Mouse (Mus musculus) bone marrow, adult 2 months (tissue): Measurements from ENCODE around the gene Trim69. TPM values are rescaled to one million over a fixed set of nuclear protein-coding genes. Genes with fewer than 3 reads are reported as not detected.
"Not testable (repeated sequence)": the region's sequence is repeated elsewhere in the genome, so short reads cannot be mapped to it uniquely, and the experiment has no call there.

Experiments used
- H3K27ac ChIP-seq: fragments of 200-500 bp; 2 replicates; pipeline ENCODE4 v1.5.1; 2012; ENCODE audit warnings: low read depth, mild to moderate bottlenecking, control low read depth, inconsistent platforms, low read length; ENCODE audit not compliant: control insufficient read depth, poor library complexity, insufficient read depth
- H3K4me1 ChIP-seq: fragments of 200-500 bp; 2 replicates; pipeline ENCODE4 v1.6.1; 2011; ENCODE audit warnings: low read length; ENCODE audit not compliant: control insufficient read depth, insufficient read depth
- H3K4me3 ChIP-seq: fragments of 200-500 bp; replicated peaks from 2 replicates; pipeline ENCODE3; 2011; ENCODE audit warnings: mild to moderate bottlenecking, low read depth, low read length, control low read depth; ENCODE audit not compliant: control insufficient read depth
- CTCF ChIP-seq: fragments of 200-500 bp; IDR thresholded peaks from 2 replicates; pipeline ENCODE4 v1.5.1; 2011; ENCODE audit warnings: low read length, control low read depth; ENCODE audit not compliant: control insufficient read depth, insufficient read depth
- POLR2A ChIP-seq: fragments of 200-500 bp; IDR thresholded peaks from 2 replicates; pipeline ENCODE4 v1.6.1; 2011; ENCODE audit warnings: low read depth, mild to moderate bottlenecking, control low read depth, low read length, borderline replicate concordance; ENCODE audit not compliant: control insufficient read depth
- WGBS: fragments of 180-500 bp; shearing (Covaris S2); methylation state at CpG from one replicate; pipeline ENCODE4 v1.1.7; 2018; 5-methylcytosine and 5-hydroxymethylcytosine counted together
- polyA plus RNA-seq: library from polyadenylated mRNA; stranded (reverse); fragments of >200 nt; gene quantifications from 2 replicates; pipeline ENCODE4 v1.2.4, GENCODE M21; 2011; ENCODE audit warnings: low replicate concordance; ENCODE audit not compliant: missing spikeins, insufficient read depth, insufficient read length

The Trim69 gene
- polyA plus RNA-seq, 1 experiment, result not detected

- 71% methylated on average over 1 of the region's 1 CpGs for WGBS
Observed at GRCm38 (mm10) chr2:122201501-122201900, 41.0 kb downstream of the Trim69 start.

GRCm38 (mm10) chr2:122206440-122207107 lies 46.1 kb downstream of the Trim69 start:
- 67% methylated on average over 2 of the region's 2 CpGs for whole genome bisulfite sequencing
- Histone ChIP-seq H3K4me1 (no peaks in the 10 kb centered on the region), H3K27ac (no peak overlapping the region), H3K4me3 (no peak overlapping the region)
- TF ChIP-seq CTCF (no peak), POLR2A (no peak)

More at GRCm38 (mm10) chr2:122201501-122201900, 41.0 kb downstream of the Trim69 start:
- Histone ChIP-seq H3K4me3 (no peak overlapping the region), H3K4me1 (no peaks in the 10 kb centered on the region), H3K27ac (no peak overlapping the region)
- TF ChIP-seq CTCF, result no peak
- no peak for TF ChIP-seq POLR2A

- H3K27ac ChIP-seq, result no peak overlapping the region
- WGBS, result 87% methylated on average over 3 of the region's 3 CpGs
- H3K4me3 ChIP-seq, result no peak overlapping the region
- TF ChIP-seq CTCF (no peak), POLR2A (no peak)
- no peaks in the 10 kb centered on the region for H3K4me1 ChIP-seq
Observed at GRCm38 (mm10) chr2:122210534-122211228, 50.2 kb downstream of the Trim69 start.

GRCm38 (mm10) chr2:122217075-122217474 lies 56.6 kb downstream of the Trim69 start:
- H3K27ac ChIP-seq, H3K4me1 ChIP-seq, H3K4me3 ChIP-seq: not testable (repeated sequence)
- WGBS, result 70% methylated on average over 4 of the region's 4 CpGs

GRCm38 (mm10) chr2:122218234-122218633 lies 57.7 kb downstream of the Trim69 start:
- Histone ChIP-seq H3K27ac (no peak overlapping the region), H3K4me3 (no peak overlapping the region), H3K4me1 (no peaks in the 10 kb centered on the region)
- 6% methylated on average over 2 of the region's 2 CpGs for WGBS
- TF ChIP-seq POLR2A, result no peak
- no peak for TF ChIP-seq CTCF

GRCm38 (mm10) chr2:122221378-122221777 lies 60.9 kb downstream of the Trim69 start:
- no peaks in the 10 kb centered on the region for H3K4me1 ChIP-seq
- H3K4me3 ChIP-seq, result no peak overlapping the region
- 47% methylated on average over 4 of the region's 4 CpGs for WGBS
- TF ChIP-seq CTCF, result no peak
- no peak for TF ChIP-seq POLR2A
- no peak overlapping the region for H3K27ac ChIP-seq

GRCm38 (mm10) chr2:122221798-122222197 lies 61.3 kb downstream of the Trim69 start:
- TF ChIP-seq CTCF (no peak), POLR2A (no peak)
- H3K4me3 ChIP-seq, result no peak overlapping the region
- WGBS, result 76% methylated on average over 5 of the region's 5 CpGs
- H3K4me1 ChIP-seq, result no peaks in the 10 kb centered on the region
- H3K27ac ChIP-seq, result no peak overlapping the region

GRCm38 (mm10) chr2:122222272-122222671 lies 61.8 kb downstream of the Trim69 start:
- H3K4me3 ChIP-seq, result no peak overlapping the region
- H3K27ac ChIP-seq, result no peak overlapping the region
- WGBS, result 51% methylated on average over 5 of the region's 5 CpGs
- H3K4me1 ChIP-seq, result no peaks in the 10 kb centered on the region
- TF ChIP-seq CTCF (no peak), POLR2A (no peak)

- Histone ChIP-seq H3K27ac (no peak overlapping the region), H3K4me3 (no peak overlapping the region), H3K4me1 (no peaks in the 10 kb centered on the region)
- TF ChIP-seq POLR2A, result no peak
- no peak for TF ChIP-seq CTCF
Observed at GRCm38 (mm10) chr2:122223654-122224053, 63.2 kb downstream of the Trim69 start.

Other genes starting within 250 kb of the Trim69 start
- gene Ctdspl2, start 204.7 kb upstream of the Trim69 start, polyA plus RNA-seq, result 7.5 and 11.6 TPM in 2 replicates
- not detected in 2 replicates for gene Mageb3, start 204.6 kb upstream of the Trim69 start, polyA plus RNA-seq
- 8.4 and 12.0 TPM in 2 replicates for gene Eif3j1, start 132.2 kb upstream of the Trim69 start, polyA plus RNA-seq
- gene Spg11, start 42.3 kb upstream of the Trim69 start, polyA plus RNA-seq, result 1.7 and 6.3 TPM in 2 replicates
- gene B2m, start 13.0 kb upstream of the Trim69 start, polyA plus RNA-seq, result 485 and 609 TPM in 2 replicates
- gene Patl2, start 25.5 kb downstream of the Trim69 start, polyA plus RNA-seq, result not detected in 2 replicates
- gene Terb2, start 25.6 kb downstream of the Trim69 start, polyA plus RNA-seq, result not detected in 2 replicates
- 39.9 and 72.6 TPM in 2 replicates for gene Sord, start 74.0 kb downstream of the Trim69 start, polyA plus RNA-seq
- gene Duox2, start 137.7 kb downstream of the Trim69 start, polyA plus RNA-seq, result not detected in 2 replicates
- gene Duoxa2, start 138.2 kb downstream of the Trim69 start, polyA plus RNA-seq, result not detected in 2 replicates
- gene Duoxa1, start 153.0 kb downstream of the Trim69 start, polyA plus RNA-seq, result not detected in 2 replicates
- gene Duox1, start 155.0 kb downstream of the Trim69 start, polyA plus RNA-seq, result not detected in 2 replicates
- gene Shf, start 208.5 kb downstream of the Trim69 start, polyA plus RNA-seq, result 9.6 and 14.7 TPM in 2 replicates